Mouse (Mus musculus) heart, postnatal 36 days (tissue): Measurements from ENCODE around the gene Tmem212. TPM values are rescaled to one million over a fixed set of nuclear protein-coding genes. Genes with fewer than 3 reads are reported as not detected.

Experiments used
- DNase-seq, 2 experiments: peaks; one replicate each; pipeline ENCODE4 v3.0.0; 2021 to 2022
- intact Hi-C: fragments of 180-260 bp; cut with DNase I; formaldehyde crosslinking; loops from one replicate; pipeline ENCODE4 v1.15.1; 2025
- total RNA-seq, 2 experiments: library from RNA; stranded (reverse); gene quantifications; 2 replicates each; pipeline ENCODE4 v1.2.3; 2021

Tmem212 gene
- total RNA-seq, 2 experiments from 2014 or later, result not detected

GRCm38 (mm10) chr3:27856288-27856687 is 39.9 kb downstream of the Tmem212 start:
- DNase-seq, result no peak
- intact Hi-C loops, result no loop called here

DNA sequence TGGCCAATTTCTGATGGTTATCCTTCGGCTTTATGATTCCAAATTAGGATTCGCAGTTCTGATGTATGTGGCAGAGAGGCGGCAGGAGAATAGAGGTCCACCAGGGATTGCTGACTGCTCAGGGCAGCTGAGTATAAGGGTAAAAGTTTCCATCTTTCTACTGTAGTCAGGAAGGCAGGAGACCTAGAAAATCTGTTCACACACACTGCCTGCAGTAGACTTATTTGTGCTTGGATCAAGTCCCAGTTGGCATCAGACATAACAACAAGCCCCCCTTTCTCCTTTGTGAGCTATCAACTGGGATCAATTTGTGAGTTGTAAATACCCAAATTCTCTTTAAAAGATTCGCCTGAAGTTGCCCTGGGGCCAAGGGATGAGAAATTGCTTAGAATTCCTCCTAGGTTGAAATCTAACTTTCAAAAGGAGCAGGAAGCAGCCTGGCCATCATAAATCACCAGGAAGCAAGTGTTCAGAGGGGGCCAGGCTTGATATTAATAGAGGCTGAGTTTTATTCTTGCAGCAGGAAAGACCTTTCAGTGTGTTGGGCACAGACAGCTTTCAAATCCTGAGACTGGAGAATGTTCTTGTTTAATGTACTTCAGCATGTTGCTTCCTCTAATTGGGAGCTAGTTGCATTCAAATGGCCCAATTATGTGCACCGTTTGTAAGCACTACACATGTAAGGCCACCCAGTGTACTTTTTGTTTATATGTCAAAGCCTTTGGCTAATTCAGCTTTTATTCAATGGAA is 41.6 kb downstream of the Tmem212 start:
- no peak for DNase-seq
- intact Hi-C loops, result no loop called here

DNA sequence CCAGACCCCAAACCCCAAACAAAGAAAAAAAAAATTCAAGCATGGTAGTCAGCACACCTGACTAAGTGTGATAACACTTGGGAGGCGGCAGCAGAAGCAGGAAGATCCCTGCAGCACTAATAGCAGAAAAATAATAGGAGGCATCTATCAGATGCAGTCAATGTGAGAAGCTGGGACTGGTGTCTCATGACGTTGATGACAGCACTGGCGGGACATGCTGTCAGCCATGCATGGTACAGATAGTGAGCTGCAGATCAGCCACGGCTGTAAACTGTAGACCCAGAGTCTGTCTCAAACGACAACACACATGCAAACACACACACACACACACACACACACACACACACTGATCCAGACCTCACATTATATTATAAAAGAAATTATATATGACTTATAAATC is 52.9 kb downstream of the Tmem212 start:
- no peak for DNase-seq
- intact Hi-C loops, result no loop called here

- intact Hi-C loops, result no loop called here
- DNase-seq, result no peak
These were observed 53.3 kb downstream of the Tmem212 start for GRCm38 (mm10) chr3:27842856-27843255.

DNA sequence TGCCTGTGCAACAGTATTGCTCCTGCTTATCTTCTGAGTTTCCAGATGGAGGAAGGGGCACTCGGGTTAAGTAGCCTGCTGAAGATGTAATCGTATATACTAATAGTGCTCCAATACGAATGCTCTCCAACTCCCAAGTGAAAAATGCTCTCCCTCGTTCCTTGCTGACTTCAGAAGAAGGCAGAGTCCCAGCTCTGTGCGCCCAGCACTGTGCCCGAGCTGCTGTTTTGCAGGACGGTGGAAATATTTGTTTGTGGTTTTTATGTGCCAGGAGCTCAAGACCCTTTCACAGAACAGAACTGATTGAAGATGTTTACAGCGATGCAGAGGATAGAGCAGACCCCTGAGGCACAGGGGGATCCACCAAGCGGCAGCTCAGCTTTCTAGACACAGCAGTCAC is 55.9 kb downstream of the Tmem212 start:
- DNase-seq, result no peak

DNA sequence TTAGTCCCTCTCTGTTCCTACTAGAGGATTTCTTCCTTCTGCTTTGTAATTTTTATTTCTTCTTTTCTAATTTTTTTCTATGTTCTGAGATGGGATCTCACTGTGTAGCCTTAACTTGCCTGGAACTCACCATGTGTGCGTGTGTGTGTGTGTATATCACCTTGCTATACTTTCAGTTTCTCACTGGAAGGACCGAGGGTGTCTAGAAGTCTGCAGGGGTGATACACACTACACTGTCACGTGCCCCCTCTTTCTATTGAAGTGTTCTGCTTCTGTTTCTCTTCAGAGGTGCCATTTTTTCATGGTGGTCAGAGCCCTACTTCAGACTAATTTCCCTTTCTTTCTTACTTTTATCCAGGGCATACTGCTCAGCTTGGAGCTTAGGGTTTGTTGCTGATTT is 56.4 kb downstream of the Tmem212 start:
- DNase-seq, result no peak
- intact Hi-C loops, result no loop called here

More for the DNA sequence above, 55.9 kb downstream of the Tmem212 start:
- intact Hi-C loops, result no loop called here

GRCm38 (mm10) chr3:27839231-27839630 is 56.9 kb downstream of the Tmem212 start:
- intact Hi-C loops, result no loop called here
- DNase-seq, result no peak

DNA sequence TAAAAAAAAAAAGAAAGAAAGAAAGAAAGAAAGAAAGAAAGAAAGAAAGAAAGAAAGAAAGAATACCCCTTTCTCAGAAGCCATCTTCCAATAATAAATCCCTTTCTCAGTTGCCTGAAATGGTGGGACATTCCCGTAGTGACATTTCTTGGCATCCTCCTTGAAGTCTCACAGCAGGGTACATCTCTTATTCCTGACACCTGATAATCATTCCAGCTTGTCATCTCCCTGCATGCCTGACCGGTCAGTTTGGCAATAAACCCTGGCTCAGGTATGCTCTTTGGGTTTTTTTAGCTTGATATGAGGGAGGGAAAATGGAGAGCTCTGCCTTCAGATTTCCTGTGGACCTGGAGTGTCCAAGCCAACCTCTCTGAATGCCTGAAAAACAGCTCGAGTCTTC is 59.9 kb downstream of the Tmem212 start:
- DNase-seq, result no peak
- intact Hi-C loops, result no loop called here

DNA sequence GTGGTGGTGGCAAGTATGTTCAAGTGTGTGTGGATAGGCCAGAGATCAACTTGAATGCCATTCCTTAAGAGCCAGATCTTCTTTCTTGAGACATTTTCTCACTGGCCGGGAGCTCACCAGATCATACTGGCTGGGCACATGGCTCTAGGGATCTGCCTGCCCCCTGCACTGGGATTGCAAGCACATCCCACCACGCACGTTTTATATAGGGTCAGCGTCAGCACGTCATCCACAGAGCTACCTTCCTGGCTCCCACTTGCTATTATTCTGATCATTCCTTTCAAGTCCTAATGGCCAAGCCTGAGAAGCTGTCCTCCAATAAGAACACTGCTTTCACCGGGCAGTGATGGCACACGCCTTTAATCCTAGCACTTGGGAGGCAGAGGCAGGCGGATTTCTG is 60.4 kb downstream of the Tmem212 start:
- intact Hi-C loops, result no loop called here
- DNase-seq, result no peak

GRCm38 (mm10) chr3:27828755-27829154 is 67.4 kb downstream of the Tmem212 start:
- intact Hi-C loops, result no loop called here
- no peak for DNase-seq

GRCm38 (mm10) chr3:27827236-27827635 is 68.9 kb downstream of the Tmem212 start:
- no peak for DNase-seq
- intact Hi-C loops, result no loop called here

DNA sequence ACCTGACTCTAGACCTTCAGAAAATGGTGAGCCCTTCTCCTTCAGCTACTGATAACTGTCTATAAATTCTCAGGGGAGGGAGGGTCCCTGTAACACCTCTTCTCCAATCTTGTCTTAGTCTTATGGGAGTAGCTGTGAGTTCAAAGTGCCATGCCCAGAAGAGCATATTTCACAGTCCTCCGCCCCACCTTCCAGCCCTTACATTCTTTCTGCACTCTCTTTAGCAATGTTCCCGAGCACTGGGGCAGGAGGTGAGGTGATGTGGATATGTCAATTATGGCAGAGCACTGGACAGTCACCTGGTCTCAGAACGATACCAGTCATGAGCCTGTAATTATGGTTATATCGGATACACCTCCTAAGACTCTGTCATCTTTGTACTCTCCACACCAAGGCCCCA is 70.2 kb downstream of the Tmem212 start:
- intact Hi-C loops, result no loop called here
- no peak for DNase-seq

Other genes starting within 250 kb of the Tmem212 start
- 10 to 100 TPM; 58.3 to 58.7 TPM for gene Fndc3b, start 185.1 kb downstream of the Tmem212 start, total RNA-seq
- gene Pld1, start 42.3 kb upstream of the Tmem212 start, total RNA-seq, result 10 to 100 TPM; 12.1 to 16.4 TPM